Mouse (Mus musculus) forebrain, embryonic 13.5 days (tissue): ENCODE data around the gene Htr6. TPM values are rescaled to one million over a fixed set of nuclear protein-coding genes. Genes with fewer than 3 reads are reported as not detected.

Source experiments
- ATAC-seq: fragments of 200-750 bp; cut with Nextera tagmentation; 2 replicates; pipeline ENCODE4 v1.8.0; 2017
- H3K27ac ChIP-seq: fragments of 300-500 bp; sonication (generic); 2 replicates; pipeline ENCODE4 v1.5.1; 2015; ENCODE audit warnings: inconsistent platforms, mild to moderate bottlenecking, moderate library complexity
- H3K27me3 ChIP-seq: fragments of 300-500 bp; sonication (generic); 2 replicates; pipeline ENCODE4 v1.6.1; 2015; ENCODE audit warnings: mild to moderate bottlenecking, inconsistent platforms
- H3K36me3 ChIP-seq: fragments of 300-500 bp; sonication (generic); 2 replicates; pipeline ENCODE4 v1.6.1; 2015; ENCODE audit warnings: mild to moderate bottlenecking, inconsistent platforms; ENCODE audit not compliant: poor library complexity, severe bottlenecking
- H3K4me1 ChIP-seq: fragments of 300-500 bp; sonication (generic); 2 replicates; pipeline ENCODE4 v1.6.1; 2015; ENCODE audit warnings: inconsistent platforms
- H3K4me2 ChIP-seq: fragments of 300-500 bp; sonication (generic); 2 replicates; pipeline ENCODE4 v1.6.1; 2015; ENCODE audit warnings: inconsistent platforms, mild to moderate bottlenecking, moderate library complexity
- H3K4me3 ChIP-seq: fragments of 300-500 bp; sonication (generic); 2 replicates; pipeline ENCODE4 v1.5.1; 2015; ENCODE audit warnings: mild to moderate bottlenecking, inconsistent platforms
- H3K9ac ChIP-seq: fragments of 300-500 bp; sonication (generic); 2 replicates; pipeline ENCODE4 v1.6.1; 2015; ENCODE audit warnings: mild to moderate bottlenecking, inconsistent platforms
- H3K9me3 ChIP-seq: fragments of 300-500 bp; sonication (generic); replicated peaks from 2 replicates; pipeline ENCODE4 v1.6.1; 2016; ENCODE audit warnings: inconsistent platforms
- WGBS: fragments of 180-500 bp; shearing (Covaris S2); methylation state at CpG from one replicate; pipeline ENCODE4 v1.1.7; 2015; 5-methylcytosine and 5-hydroxymethylcytosine counted together
- polyA plus RNA-seq: library from polyadenylated mRNA; unstranded; fragments of >200 nt; fragmentation: Nextera tagmentation; extraction: Ambion mirVana; gene quantifications from 2 replicates; pipeline ENCODE4 v1.2.1, GENCODE M21; 2015

Gene Htr6
- polyA plus RNA-seq, 1 experiment from 2014 or later, result 0.18 TPM

- Histone ChIP-seq H3K9me3 (no peaks in the 10 kb centered on the region), H3K36me3 (no peaks in the 10 kb centered on the region), H3K4me2 (no peak overlapping the region), H3K27me3 (no peaks in the 10 kb centered on the region), H3K4me1 (peaks cover 31% of the 10 kb centered on the region), H3K4me3 (no peak overlapping the region), H3K9ac (no peak overlapping the region), H3K27ac (no peak overlapping the region; the same call in 1 of the 2 replicates)
- ATAC-seq, result no peak; the same call in 1 of the 2 replicates
- WGBS, result 71% methylated on average over 13 of the region's 13 CpGs
Observed at GRCm38 (mm10) chr4:139019413-139019812, 56.0 kb downstream of the Htr6 start.

GRCm38 (mm10) chr4:139018976-139019375, 56.4 kb downstream of the Htr6 start:
- H3K4me3 ChIP-seq, result no peak overlapping the region
- no peak for ATAC-seq

GRCm38 (mm10) chr4:139018388-139018787, 57.0 kb downstream of the Htr6 start:
- Histone ChIP-seq H3K9me3 (no peaks in the 10 kb centered on the region), H3K27ac (no peak overlapping the region; the same call in 1 of the 2 replicates), H3K36me3 (no peaks in the 10 kb centered on the region), H3K4me3 (no peak overlapping the region), H3K4me2 (no peak overlapping the region), H3K9ac (no peak overlapping the region), H3K27me3 (no peaks in the 10 kb centered on the region), H3K4me1 (peaks cover 20% of the 10 kb centered on the region)
- WGBS, result 89% methylated on average over 14 of the region's 14 CpGs
- ATAC-seq, result no peak

More at GRCm38 (mm10) chr4:139018976-139019375, 56.4 kb downstream of the Htr6 start:
- Histone ChIP-seq H3K27me3 (no peaks in the 10 kb centered on the region), H3K36me3 (no peaks in the 10 kb centered on the region), H3K4me2 (no peak overlapping the region), H3K4me1 (peaks cover 26% of the 10 kb centered on the region), H3K27ac (no peak overlapping the region), H3K9ac (no peak overlapping the region), H3K9me3 (no peaks in the 10 kb centered on the region)
- WGBS, result 48% methylated on average over 4 of the region's 4 CpGs

GRCm38 (mm10) chr4:139014793-139015192, 60.6 kb downstream of the Htr6 start:
- Histone ChIP-seq H3K27me3 (no peaks in the 10 kb centered on the region), H3K36me3 (no peaks in the 10 kb centered on the region), H3K4me1 (peaks cover 12% of the 10 kb centered on the region; the same call in 1 of the 2 replicates), H3K9ac (no peak overlapping the region), H3K9me3 (no peaks in the 10 kb centered on the region), H3K27ac (no peak overlapping the region), H3K4me3 (no peak overlapping the region), H3K4me2 (no peak overlapping the region)
- WGBS, result 82% methylated on average over 6 of the region's 6 CpGs
- no peak for ATAC-seq

- Histone ChIP-seq H3K4me3 (no peak overlapping the region), H3K4me2 (no peak overlapping the region), H3K36me3 (no peaks in the 10 kb centered on the region), H3K9me3 (no peaks in the 10 kb centered on the region), H3K4me1 (no peaks in the 10 kb centered on the region), H3K27me3 (no peaks in the 10 kb centered on the region), H3K27ac (no peak overlapping the region), H3K9ac (no peak overlapping the region)
- no peak for ATAC-seq
- WGBS, result 91% methylated on average over 11 of the region's 11 CpGs
Observed at GRCm38 (mm10) chr4:139013281-139013680, 62.1 kb downstream of the Htr6 start.

GRCm38 (mm10) chr4:139011201-139011702, 64.1 kb downstream of the Htr6 start:
- no peaks in the 10 kb centered on the region for H3K9me3 ChIP-seq
- no peaks in the 10 kb centered on the region for H3K36me3 ChIP-seq
- H3K4me2 ChIP-seq, result no peak overlapping the region
- H3K4me1 ChIP-seq, result no peaks in the 10 kb centered on the region
- no peak overlapping the region for H3K27ac ChIP-seq
- H3K4me3 ChIP-seq, result no peak overlapping the region
- H3K27me3 ChIP-seq, result no peaks in the 10 kb centered on the region
- H3K9ac ChIP-seq, result no peak overlapping the region
- ATAC-seq, result no peak
- WGBS, result 94% methylated on average over 13 of the region's 13 CpGs

Other genes starting within 250 kb of the Htr6 start
- 0.26 and 0.42 TPM in 2 replicates for gene Pla2g5, start 212.1 kb downstream of the Htr6 start, polyA plus RNA-seq
- not detected in 2 replicates for gene Gm13030, start 201.6 kb downstream of the Htr6 start, polyA plus RNA-seq
- not detected in 2 replicates for gene Pla2g2e, start 197.6 kb downstream of the Htr6 start, polyA plus RNA-seq
- gene Otud3, start 161.6 kb downstream of the Htr6 start, polyA plus RNA-seq, result 2.5 and 3.6 TPM in 2 replicates
- gene Rnf186, start 108.5 kb downstream of the Htr6 start, polyA plus RNA-seq, result 0.57 TPM in 1 of 2 replicates, not detected in the other
- 0.48 and 0.93 TPM in 2 replicates for gene Tmco4, start 102.7 kb downstream of the Htr6 start, polyA plus RNA-seq
- gene Nbl1, start 17.4 kb upstream of the Htr6 start, polyA plus RNA-seq, result 12.5 and 17.1 TPM in 2 replicates
- gene Minos1, start 55.5 kb upstream of the Htr6 start, polyA plus RNA-seq, result 429 and 523 TPM in 2 replicates
- 309 TPM in 2 replicates for gene Capzb, start 117.3 kb upstream of the Htr6 start, polyA plus RNA-seq
- gene Pqlc2, start 235.1 kb upstream of the Htr6 start, polyA plus RNA-seq, result 10.1 and 12.6 TPM in 2 replicates
- gene Akr7a5, start 235.2 kb upstream of the Htr6 start, polyA plus RNA-seq, result 66.2 and 71.6 TPM in 2 replicates